Mouse (Mus musculus) hindbrain, embryonic 16.5 days (tissue): ENCODE data around the gene B3galt1. TPM values are rescaled to one million over a fixed set of nuclear protein-coding genes. Genes with fewer than 3 reads are reported as not detected.
A peak's percentile ranks its signal among the peaks of the same experiment; 100 is the strongest.

Experiments used
- ATAC-seq: fragments of 200-750 bp; cut with Nextera tagmentation; 2 replicates; pipeline ENCODE4 v1.8.0; 2017; ENCODE audit warnings: moderate TSS enrichment, moderate library complexity
- H3K27ac ChIP-seq: fragments of 300-500 bp; sonication (generic); 2 replicates; pipeline ENCODE4 v1.5.1; 2014; ENCODE audit warnings: low read depth, mild to moderate bottlenecking, control low read depth, low read length, moderate library complexity
- H3K27me3 ChIP-seq: fragments of 300-500 bp; sonication (generic); replicated peaks from 2 replicates; pipeline ENCODE4 v1.6.1; 2014; ENCODE audit warnings: low read length; ENCODE audit not compliant: control insufficient read depth, insufficient read depth
- H3K36me3 ChIP-seq: fragments of 300-500 bp; sonication (generic); 2 replicates; pipeline ENCODE4 v1.6.1; 2014; ENCODE audit warnings: mild to moderate bottlenecking, low read length, moderate library complexity, mixed read lengths; ENCODE audit not compliant: control insufficient read depth, insufficient read depth
- H3K4me1 ChIP-seq: fragments of 300-500 bp; sonication (generic); 2 replicates; pipeline ENCODE4 v1.6.1; 2014; ENCODE audit warnings: low read depth, low read length; ENCODE audit not compliant: control insufficient read depth, insufficient read depth
- H3K4me2 ChIP-seq: fragments of 300-500 bp; sonication (generic); 2 replicates; pipeline ENCODE4 v1.6.1; 2014; ENCODE audit warnings: mild to moderate bottlenecking, low read length, control low read depth, moderate library complexity
- H3K4me3 ChIP-seq: fragments of 300-500 bp; sonication (generic); 2 replicates; pipeline ENCODE4 v1.5.1; 2014; ENCODE audit warnings: mild to moderate bottlenecking, low read length, control low read depth, moderate library complexity
- H3K9ac ChIP-seq: fragments of 300-500 bp; sonication (generic); 2 replicates; pipeline ENCODE4 v1.6.1; 2014; ENCODE audit warnings: low read depth, mild to moderate bottlenecking, control low read depth, low read length, moderate library complexity
- H3K9me3 ChIP-seq: fragments of 300-500 bp; sonication (generic); 2 replicates; pipeline ENCODE4 v1.6.1; 2014; ENCODE audit warnings: mild to moderate bottlenecking, low read length, moderate library complexity; ENCODE audit not compliant: control insufficient read depth
- WGBS: fragments of 180-500 bp; shearing (Covaris S2); extraction: QIAGEN DNeasy Blood & Tissue Kit; methylation state at CpG from one replicate; pipeline ENCODE4 v1.1.7; 2014; 5-methylcytosine and 5-hydroxymethylcytosine counted together
- polyA plus RNA-seq: library from polyadenylated mRNA; unstranded; fragments of >200 nt; fragmentation: Nextera tagmentation; extraction: Ambion mirVana; gene quantifications from 2 replicates; pipeline ENCODE4 v1.2.1, GENCODE M21; 2015

B3galt1 gene
- polyA plus RNA-seq, 1 experiment from 2014 or later, result 56.1 TPM

DNA sequence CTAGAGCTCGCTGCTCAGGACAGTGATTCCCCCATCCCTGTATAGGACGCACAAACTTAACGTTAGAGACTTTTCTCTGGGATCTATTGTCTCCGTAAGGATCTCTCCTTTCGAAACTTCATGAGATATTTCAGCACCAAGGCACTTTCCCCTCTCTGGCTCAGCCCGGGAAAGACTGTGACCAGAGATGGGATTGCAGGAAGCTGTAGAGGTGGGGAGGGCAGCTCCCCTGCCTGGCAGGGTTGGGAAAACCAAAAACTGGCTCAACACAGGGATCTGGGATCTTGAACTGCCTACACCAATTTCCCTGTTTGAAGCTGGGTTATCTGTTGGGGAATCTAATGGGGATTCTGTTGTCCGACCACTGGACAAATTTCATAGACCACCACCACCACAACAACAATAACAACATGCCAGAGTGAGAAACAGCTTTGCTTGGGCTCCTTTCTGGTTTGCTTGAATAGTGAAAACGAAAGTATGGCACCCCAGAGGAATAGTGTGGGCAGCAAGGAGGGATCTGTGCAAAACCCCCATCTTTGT is 1.5 kb downstream of the B3galt1 start:
- no peaks in the 10 kb centered on the region for H3K27me3 ChIP-seq
- H3K9ac ChIP-seq, result peak overlapping the region; percentile 89
- H3K9me3 ChIP-seq, result no peaks in the 10 kb centered on the region
- ATAC-seq, result no peak
- peaks cover 13% of the 10 kb centered on the region for H3K4me1 ChIP-seq
- H3K36me3 ChIP-seq, result no peaks in the 10 kb centered on the region
- no peak overlapping the region for H3K27ac ChIP-seq
- WGBS, result 8% methylated on average over 8 of the region's 8 CpGs
- H3K4me2 ChIP-seq, result peak overlapping the region; percentile 98
- peak overlapping the region; percentile 82 for H3K4me3 ChIP-seq

DNA sequence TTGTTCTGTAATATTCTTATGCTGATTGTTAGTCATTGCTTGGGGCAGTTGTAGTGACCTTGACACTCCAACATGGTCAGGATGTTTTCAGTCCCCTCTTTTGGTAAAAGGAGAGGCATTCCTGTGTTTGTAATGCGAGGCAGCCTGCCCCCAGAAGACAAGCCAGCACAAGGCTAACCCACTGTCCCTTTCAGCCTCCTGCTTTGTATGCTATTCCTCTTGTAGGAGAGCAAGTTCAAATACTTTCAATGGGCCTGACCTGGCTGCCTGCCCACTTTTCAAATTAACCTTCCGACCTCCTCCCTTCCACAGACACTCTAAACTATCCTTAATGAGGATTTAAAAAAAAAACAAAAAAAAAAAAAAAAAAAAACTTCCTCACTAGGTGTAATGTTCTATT is 11.0 kb downstream of the B3galt1 start:
- ATAC-seq, result no peak
- no peak overlapping the region for H3K27ac ChIP-seq
- H3K4me3 ChIP-seq, result no peak overlapping the region
- no peaks in the 10 kb centered on the region for H3K9me3 ChIP-seq
- H3K36me3 ChIP-seq, result no peaks in the 10 kb centered on the region
- no peaks in the 10 kb centered on the region for H3K27me3 ChIP-seq
- no peak overlapping the region for H3K4me2 ChIP-seq
- WGBS, result 46% methylated on average over 2 of the region's 2 CpGs
- H3K9ac ChIP-seq, result no peak overlapping the region
- no peaks in the 10 kb centered on the region for H3K4me1 ChIP-seq

DNA sequence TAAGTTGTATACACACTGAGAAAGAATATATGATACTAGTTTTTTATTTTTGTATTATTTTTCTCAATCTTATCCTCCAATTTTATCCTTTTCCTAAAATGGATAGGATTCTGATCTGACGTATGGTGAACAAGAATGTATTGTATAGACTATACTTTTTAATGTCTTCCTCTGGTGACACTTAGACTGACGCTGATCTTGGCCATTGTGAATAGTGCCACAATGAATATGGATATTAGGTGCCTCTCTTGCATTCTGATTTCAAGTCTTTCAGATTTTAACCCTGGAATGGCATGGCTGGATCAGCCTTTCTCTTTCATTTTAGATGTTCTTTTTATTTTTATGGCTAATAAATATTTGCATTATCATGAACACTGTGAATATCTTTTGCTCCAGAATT is 17.4 kb downstream of the B3galt1 start:
- WGBS, result 33% methylated on average over 2 of the region's 2 CpGs
- H3K9ac ChIP-seq, result no peak overlapping the region
- no peaks in the 10 kb centered on the region for H3K36me3 ChIP-seq
- H3K4me1 ChIP-seq, result no peaks in the 10 kb centered on the region
- no peak overlapping the region for H3K4me3 ChIP-seq
- no peak overlapping the region for H3K27ac ChIP-seq
- H3K4me2 ChIP-seq, result no peak overlapping the region
- no peaks in the 10 kb centered on the region for H3K9me3 ChIP-seq
- no peak for ATAC-seq
- no peaks in the 10 kb centered on the region for H3K27me3 ChIP-seq

DNA sequence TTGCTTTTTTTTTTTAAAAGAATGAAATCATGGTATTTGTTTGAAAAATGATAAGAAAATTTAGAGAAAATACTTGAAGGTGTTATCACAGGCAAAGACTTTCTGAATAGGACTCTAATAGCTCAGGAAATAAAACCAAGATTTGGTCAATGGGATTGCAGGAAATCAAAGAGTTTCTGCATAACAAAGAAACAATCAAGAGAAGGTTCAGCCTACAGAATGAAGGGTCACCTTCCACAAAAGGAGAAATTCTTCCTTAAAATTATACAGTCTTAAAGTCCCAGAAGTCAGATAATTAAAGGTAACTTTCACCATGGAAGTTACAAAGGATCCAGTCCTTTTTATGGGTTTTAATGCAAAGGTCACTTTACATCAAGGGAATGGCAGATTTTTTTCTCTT is 24.7 kb downstream of the B3galt1 start:
- H3K36me3 ChIP-seq, result no peaks in the 10 kb centered on the region
- H3K9me3 ChIP-seq, result no peaks in the 10 kb centered on the region
- H3K4me3 ChIP-seq, result no peak overlapping the region
- H3K27ac ChIP-seq, result no peak overlapping the region
- no peaks in the 10 kb centered on the region for H3K4me1 ChIP-seq
- H3K9ac ChIP-seq, result no peak overlapping the region
- no peak overlapping the region for H3K4me2 ChIP-seq
- no peaks in the 10 kb centered on the region for H3K27me3 ChIP-seq
- ATAC-seq, result no peak

DNA sequence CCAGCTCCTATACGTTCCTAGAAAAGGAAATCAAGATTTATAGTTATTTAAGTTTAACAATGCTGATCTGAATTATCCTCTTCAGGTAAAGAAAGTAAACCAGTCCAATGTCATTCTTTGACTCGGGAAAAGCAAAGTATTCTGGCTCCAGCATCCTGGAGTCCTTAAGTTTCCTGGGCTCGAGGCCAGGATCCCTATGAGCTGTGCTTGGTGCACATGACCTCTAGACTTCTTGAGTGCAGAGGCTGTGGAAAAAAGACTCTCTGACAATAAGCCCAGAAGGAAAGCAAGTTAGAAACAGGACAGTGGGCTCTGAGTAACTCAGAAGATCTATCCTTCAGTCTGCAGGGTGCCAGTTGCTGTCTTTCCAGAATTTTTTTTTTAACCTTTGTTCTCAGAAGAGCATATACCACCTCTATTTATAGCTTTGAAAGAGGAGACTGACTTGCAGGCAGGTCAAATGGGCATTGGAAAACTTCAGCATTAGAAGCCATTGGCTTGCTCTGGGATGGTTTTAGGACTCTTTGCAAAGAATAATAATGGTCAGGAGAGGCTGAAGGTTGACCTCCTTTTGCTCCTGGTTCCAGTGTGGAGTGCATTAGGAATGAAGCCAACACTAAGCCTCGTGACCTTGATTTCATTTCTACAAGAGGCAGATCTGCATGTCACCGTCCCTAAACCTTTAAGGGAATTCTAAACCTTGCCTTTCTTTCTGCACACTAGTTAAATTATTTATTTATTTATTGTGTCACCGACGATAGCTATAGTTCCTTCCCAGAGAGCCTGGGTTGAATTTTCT is 26.4 kb downstream of the B3galt1 start:
- Histone ChIP-seq H3K27ac (no peak overlapping the region), H3K9ac (no peak overlapping the region), H3K4me3 (no peak overlapping the region), H3K9me3 (no peaks in the 10 kb centered on the region), H3K4me2 (no peak overlapping the region), H3K27me3 (no peaks in the 10 kb centered on the region), H3K36me3 (no peaks in the 10 kb centered on the region), H3K4me1 (no peaks in the 10 kb centered on the region)
- WGBS, result 73% methylated on average over 7 of the region's 7 CpGs
- ATAC-seq, result no peak

DNA sequence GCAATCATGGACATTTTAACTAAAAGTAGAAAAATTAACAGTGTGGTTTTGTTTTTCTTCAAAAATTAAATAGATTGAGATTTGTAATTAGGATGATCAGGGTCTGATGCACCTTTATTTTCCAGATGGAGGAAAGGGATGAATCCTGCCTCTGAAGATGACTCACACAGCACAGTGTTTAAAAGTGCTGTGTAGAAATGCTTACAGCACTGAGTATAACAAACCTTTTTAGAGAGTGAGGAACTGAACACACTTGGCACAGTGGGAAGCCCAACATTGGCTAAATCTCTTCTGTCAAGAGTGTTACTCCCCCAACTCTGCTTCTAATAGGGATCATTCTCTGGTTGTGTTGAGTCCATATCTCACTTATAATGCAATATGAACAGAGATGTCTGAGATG is 57.2 kb downstream of the B3galt1 start:
- H3K9ac ChIP-seq, result no peak overlapping the region
- no peak overlapping the region for H3K4me2 ChIP-seq
- H3K27ac ChIP-seq, result no peak overlapping the region
- no peaks in the 10 kb centered on the region for H3K27me3 ChIP-seq
- no peaks in the 10 kb centered on the region for H3K9me3 ChIP-seq
- H3K4me1 ChIP-seq, result no peaks in the 10 kb centered on the region
- H3K4me3 ChIP-seq, result no peak overlapping the region
- ATAC-seq, result no peak
- no peaks in the 10 kb centered on the region for H3K36me3 ChIP-seq

DNA sequence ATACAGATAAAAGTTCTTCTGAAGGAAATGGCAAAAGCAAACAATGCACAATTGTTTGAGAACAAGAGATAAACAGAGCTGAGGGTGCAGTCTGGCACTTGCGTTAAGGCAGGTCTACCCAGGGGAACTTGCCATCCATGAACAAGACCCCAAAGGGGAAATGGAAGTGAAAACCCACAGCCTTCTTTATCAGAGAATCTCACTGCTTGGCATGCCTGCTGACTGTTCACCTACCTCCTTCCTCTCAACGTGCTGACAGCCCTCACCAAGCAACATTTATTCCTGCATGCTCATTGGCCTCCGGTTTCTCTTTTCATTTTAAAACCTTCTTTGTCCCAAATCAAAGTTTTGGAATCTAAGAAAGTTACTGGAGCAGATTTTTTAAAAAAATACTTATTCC is 62.0 kb downstream of the B3galt1 start:
- H3K27ac ChIP-seq, result no peak overlapping the region

DNA sequence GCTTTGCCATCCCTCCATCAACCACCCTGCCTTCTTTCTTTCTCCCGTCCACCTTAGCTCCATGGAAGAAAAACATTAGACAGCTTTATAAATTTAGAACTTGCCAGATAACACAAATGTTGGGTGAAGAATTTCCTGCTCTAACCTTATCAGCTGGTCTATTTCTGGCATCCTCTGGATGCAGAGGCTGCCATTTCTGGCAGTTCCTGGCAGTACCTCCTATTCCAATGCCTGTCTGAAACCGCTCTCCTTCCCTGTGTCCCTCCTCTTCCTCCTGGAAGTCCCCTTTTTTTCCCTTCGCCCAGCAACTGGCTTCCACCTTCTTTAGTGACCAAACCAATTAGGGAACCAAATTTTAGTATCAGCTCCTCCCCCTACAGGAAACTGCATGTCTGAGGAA is 62.6 kb downstream of the B3galt1 start:
- H3K9ac ChIP-seq, result no peak overlapping the region
- no peaks in the 10 kb centered on the region for H3K36me3 ChIP-seq
- no peaks in the 10 kb centered on the region for H3K9me3 ChIP-seq
- no peaks in the 10 kb centered on the region for H3K4me1 ChIP-seq
- no peaks in the 10 kb centered on the region for H3K27me3 ChIP-seq
- H3K4me3 ChIP-seq, result no peak overlapping the region
- no peak overlapping the region for H3K4me2 ChIP-seq
- H3K27ac ChIP-seq, result no peak overlapping the region
- ATAC-seq, result no peak
- 90% methylated on average over 3 of the region's 3 CpGs for WGBS

More for the DNA sequence above, 62.0 kb downstream of the B3galt1 start:
- Histone ChIP-seq H3K4me2 (no peak overlapping the region), H3K9me3 (no peaks in the 10 kb centered on the region), H3K27me3 (no peaks in the 10 kb centered on the region), H3K4me1 (no peaks in the 10 kb centered on the region), H3K36me3 (no peaks in the 10 kb centered on the region), H3K9ac (no peak overlapping the region), H3K4me3 (no peak overlapping the region)
- WGBS, result 79% methylated on average over 3 of the region's 3 CpGs
- ATAC-seq, result no peak

DNA sequence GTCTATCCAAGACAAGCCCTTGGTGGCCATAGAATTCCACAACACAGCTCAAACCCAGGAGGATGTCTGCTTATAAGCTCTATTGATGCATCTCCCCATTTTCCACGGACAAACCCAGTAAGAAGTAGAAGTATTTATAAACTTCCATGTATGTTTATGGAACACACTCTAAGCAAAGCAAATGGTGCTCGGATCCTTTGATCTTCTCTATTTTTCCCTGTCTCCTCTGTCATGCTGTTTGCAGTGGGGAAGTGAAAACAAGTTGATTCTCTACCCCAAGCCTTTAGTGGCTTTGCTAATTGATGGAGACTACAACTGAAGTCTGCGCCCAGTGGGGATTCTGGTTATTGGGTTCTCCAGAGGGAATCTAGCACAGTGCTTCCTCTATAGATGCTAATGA is 89.2 kb downstream of the B3galt1 start:
- H3K27ac ChIP-seq, result no peak overlapping the region
- no peaks in the 10 kb centered on the region for H3K9me3 ChIP-seq
- H3K4me3 ChIP-seq, result no peak overlapping the region
- WGBS, result 64% methylated on average over 3 of the region's 3 CpGs
- H3K27me3 ChIP-seq, result no peaks in the 10 kb centered on the region
- H3K36me3 ChIP-seq, result no peaks in the 10 kb centered on the region
- H3K4me1 ChIP-seq, result no peaks in the 10 kb centered on the region
- ATAC-seq, result no peak
- no peak overlapping the region for H3K9ac ChIP-seq
- no peak overlapping the region for H3K4me2 ChIP-seq
